Mouse (Mus musculus) bone marrow macrophage, adult 2 months (primary cell): ENCODE measurements at regions not wholly inside any gene's neighbourhood (a gene's known extent, or its start where the extent isn't known, plus 50 kb on each side); places are given as distances from the start of the nearest gene placed in this dataset.

Experiments
- CTCF ChIP-seq: IDR thresholded peaks from 2 replicates; pipeline ENCODE4 v1.5.1; 2012; ENCODE audit warnings: low read depth, mild to moderate bottlenecking, low read length, moderate library complexity
- POLR2A ChIP-seq: IDR thresholded peaks from 2 replicates; pipeline ENCODE4 v1.6.1; 2012; ENCODE audit warnings: mild to moderate bottlenecking, low read depth, low read length, borderline replicate concordance

- TF ChIP-seq CTCF: no peak
- no peak for TF ChIP-seq POLR2A
Measured at GRCm38 (mm10) chr10:117552049-117552652, 77.1 kb upstream of the Cpm start.
